Mouse (Mus musculus) forebrain, embryonic 14.5 days (tissue): ENCODE measurements around the gene Fam189a2. TPM values are rescaled to one million over a fixed set of nuclear protein-coding genes. Genes with fewer than 3 reads are reported as not detected.

ENCODE experiments used
- ATAC-seq: fragments of 200-750 bp; cut with Nextera tagmentation; 2 replicates; pipeline ENCODE4 v1.8.0; 2017; ENCODE audit warnings: mild to moderate bottlenecking, moderate library complexity
- DNase-seq: peaks from one replicate; pipeline ENCODE4 v3.0.0-alpha.2; 2015; ENCODE audit warnings: low spot score
- H3K27ac ChIP-seq: fragments of 300-500 bp; sonication (generic); 2 replicates; pipeline ENCODE4 v1.5.1; 2014; ENCODE audit warnings: low read depth, mild to moderate bottlenecking, control low read depth, low read length, moderate library complexity
- H3K27me3 ChIP-seq: fragments of 300-500 bp; sonication (generic); replicated peaks from 2 replicates; pipeline ENCODE4 v1.6.1; 2014; ENCODE audit warnings: low read length, control low read depth, mixed read lengths; ENCODE audit not compliant: control insufficient read depth, insufficient read depth
- H3K36me3 ChIP-seq: fragments of 300-500 bp; sonication (generic); 2 replicates; pipeline ENCODE4 v1.6.1; 2014; ENCODE audit warnings: low read length, control low read depth; ENCODE audit not compliant: control insufficient read depth, insufficient read depth
- H3K4me1 ChIP-seq: fragments of 300-500 bp; sonication (generic); 2 replicates; pipeline ENCODE4 v1.6.1; 2014; ENCODE audit warnings: antibody characterized with exemption, low read length, control low read depth; ENCODE audit not compliant: control insufficient read depth, insufficient read depth
- H3K4me2 ChIP-seq: fragments of 300-500 bp; sonication (generic); 2 replicates; pipeline ENCODE4 v1.6.1; 2014; ENCODE audit warnings: mild to moderate bottlenecking, control low read depth, low read length
- H3K4me3 ChIP-seq: fragments of 300-500 bp; sonication (generic); 2 replicates; pipeline ENCODE4 v1.5.1; 2014; ENCODE audit warnings: low read depth, low read length, control low read depth
- H3K9ac ChIP-seq: fragments of 300-500 bp; sonication (generic); 2 replicates; pipeline ENCODE4 v1.6.1; 2014; ENCODE audit warnings: mild to moderate bottlenecking, low read length, control low read depth, moderate library complexity
- H3K9me3 ChIP-seq: fragments of 300-500 bp; sonication (generic); replicated peaks from 2 replicates; pipeline ENCODE4 v1.6.1; 2016; ENCODE audit warnings: low read length, control low read depth, mixed read lengths; ENCODE audit not compliant: control insufficient read depth
- WGBS: fragments of 180-500 bp; shearing (Covaris S2); extraction: QIAGEN DNeasy Blood & Tissue Kit; methylation state at CpG from one replicate; pipeline ENCODE4 v1.1.7; 2014; 5-methylcytosine and 5-hydroxymethylcytosine counted together
- polyA plus RNA-seq: library from polyadenylated mRNA; unstranded; fragments of >200 nt; fragmentation: Nextera tagmentation; extraction: Ambion mirVana; gene quantifications from 2 replicates; pipeline ENCODE4 v1.2.1, GENCODE M21; 2014

Gene Fam189a2
- polyA plus RNA-seq, 1 experiment from 2014 or later: 0.80 TPM

DNA sequence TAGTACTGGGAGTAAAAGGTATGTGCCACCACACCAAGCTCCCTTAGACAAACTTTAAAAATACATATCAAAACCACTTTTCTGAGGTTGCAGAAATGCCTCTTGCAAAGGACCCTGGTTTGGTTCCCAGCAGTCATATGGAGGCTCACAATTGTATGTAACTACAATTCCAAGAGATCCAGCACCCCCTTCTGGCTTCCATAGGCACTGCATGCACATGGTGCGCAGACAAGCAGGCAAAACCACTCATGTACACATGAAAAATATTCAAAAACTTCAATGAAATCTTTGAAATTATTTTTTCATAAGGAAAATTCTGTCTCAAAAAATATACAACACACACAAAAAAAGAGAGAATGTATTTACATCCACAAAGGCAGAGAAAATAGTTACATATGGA lies 26.1 kb upstream of the Fam189a2 start:
- Histone ChIP-seq H3K36me3 (no peaks in the 10 kb centered on the region), H3K9ac (no peak overlapping the region), H3K27ac (no peak overlapping the region), H3K4me2 (no peak overlapping the region), H3K27me3 (no peaks in the 10 kb centered on the region), H3K4me3 (no peak overlapping the region), H3K4me1 (no peaks in the 10 kb centered on the region), H3K9me3 (no peaks in the 10 kb centered on the region)
- WGBS: 100% methylated on average over 1 of the region's 1 CpGs
- DNase-seq (no peak), ATAC-seq (no peak)

DNA sequence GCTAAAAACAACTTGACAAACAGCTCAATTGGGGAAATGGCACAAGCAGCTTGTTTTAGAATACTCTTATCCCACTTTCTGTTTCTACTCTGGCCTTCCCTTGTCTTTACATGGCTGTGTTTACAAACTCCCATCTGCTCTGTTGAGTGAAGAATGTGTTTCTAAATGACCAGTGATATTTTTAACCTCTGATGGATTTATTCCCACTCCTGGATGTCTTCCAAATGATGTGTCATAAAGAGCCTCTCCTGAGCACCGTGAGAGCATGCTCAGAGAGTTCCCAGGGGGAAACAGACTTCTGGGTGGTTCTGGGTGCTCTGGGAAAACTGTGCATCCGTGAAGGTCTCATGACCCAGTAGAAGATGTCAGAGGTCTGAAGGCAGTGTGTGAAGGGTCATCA lies 24.1 kb upstream of the Fam189a2 start:
- WGBS: 61% methylated on average over 2 of the region's 2 CpGs
- H3K4me2 ChIP-seq: no peak overlapping the region
- DNase-seq: peak; percentile 16
- H3K9ac ChIP-seq: no peak overlapping the region
- no peak for ATAC-seq
- H3K27me3 ChIP-seq: no peaks in the 10 kb centered on the region
- H3K27ac ChIP-seq: no peak overlapping the region
- no peak overlapping the region for H3K4me3 ChIP-seq
- no peaks in the 10 kb centered on the region for H3K4me1 ChIP-seq
- no peaks in the 10 kb centered on the region for H3K36me3 ChIP-seq
- no peaks in the 10 kb centered on the region for H3K9me3 ChIP-seq

- H3K36me3 ChIP-seq: no peaks in the 10 kb centered on the region
- H3K27ac ChIP-seq: no peak overlapping the region
- no peak overlapping the region for H3K4me2 ChIP-seq
- H3K9ac ChIP-seq: no peak overlapping the region
- no peak for DNase-seq
- 87% methylated on average over 5 of the region's 5 CpGs for WGBS
- no peak for ATAC-seq
- H3K4me1 ChIP-seq: no peaks in the 10 kb centered on the region
- H3K27me3 ChIP-seq: no peaks in the 10 kb centered on the region
- H3K9me3 ChIP-seq: no peaks in the 10 kb centered on the region
- no peak overlapping the region for H3K4me3 ChIP-seq
These were observed 23.4 kb upstream of the Fam189a2 start for GRCm38 (mm10) chr19:24054265-24054664.

GRCm38 (mm10) chr19:24050514-24050913 lies 19.7 kb upstream of the Fam189a2 start:
- no peaks in the 10 kb centered on the region for H3K27me3 ChIP-seq
- H3K4me3 ChIP-seq: no peak overlapping the region
- 80% methylated on average over 2 of the region's 2 CpGs for WGBS
- H3K9ac ChIP-seq: no peak overlapping the region
- no peaks in the 10 kb centered on the region for H3K36me3 ChIP-seq
- H3K9me3 ChIP-seq: no peaks in the 10 kb centered on the region
- H3K4me1 ChIP-seq: no peaks in the 10 kb centered on the region
- H3K27ac ChIP-seq: no peak overlapping the region
- ATAC-seq: no peak
- DNase-seq: no peak
- H3K4me2 ChIP-seq: no peak overlapping the region

GRCm38 (mm10) chr19:24049329-24049728 lies 18.5 kb upstream of the Fam189a2 start:
- Histone ChIP-seq H3K4me1 (no peaks in the 10 kb centered on the region), H3K27ac (no peak overlapping the region), H3K9me3 (no peaks in the 10 kb centered on the region), H3K27me3 (no peaks in the 10 kb centered on the region), H3K4me2 (no peak overlapping the region), H3K36me3 (no peaks in the 10 kb centered on the region), H3K4me3 (no peak overlapping the region), H3K9ac (no peak overlapping the region)
- WGBS: 84% methylated on average over 3 of the region's 3 CpGs
- ATAC-seq: no peak
- no peak for DNase-seq

GRCm38 (mm10) chr19:24046395-24046993 lies 15.7 kb upstream of the Fam189a2 start:
- ATAC-seq (no peak), DNase-seq (no peak)
- no peak overlapping the region for H3K9ac ChIP-seq
- H3K4me2 ChIP-seq: no peak overlapping the region
- 93% methylated on average over 10 of the region's 10 CpGs for WGBS
- no peaks in the 10 kb centered on the region for H3K36me3 ChIP-seq
- H3K9me3 ChIP-seq: no peaks in the 10 kb centered on the region
- no peaks in the 10 kb centered on the region for H3K27me3 ChIP-seq
- H3K27ac ChIP-seq: no peak overlapping the region
- no peaks in the 10 kb centered on the region for H3K4me1 ChIP-seq
- H3K4me3 ChIP-seq: no peak overlapping the region

GRCm38 (mm10) chr19:24042387-24042786 lies 11.6 kb upstream of the Fam189a2 start:
- H3K4me1 ChIP-seq: no peaks in the 10 kb centered on the region
- H3K9ac ChIP-seq: no peak overlapping the region
- 98% methylated on average over 2 of the region's 2 CpGs for WGBS
- no peaks in the 10 kb centered on the region for H3K27me3 ChIP-seq
- no peak overlapping the region for H3K4me2 ChIP-seq
- H3K36me3 ChIP-seq: no peaks in the 10 kb centered on the region
- ATAC-seq (no peak), DNase-seq (no peak)
- H3K9me3 ChIP-seq: no peaks in the 10 kb centered on the region
- no peak overlapping the region for H3K4me3 ChIP-seq
- no peak overlapping the region for H3K27ac ChIP-seq

GRCm38 (mm10) chr19:24039061-24039853 lies 8.4 kb upstream of the Fam189a2 start:
- H3K9me3 ChIP-seq: no peaks in the 10 kb centered on the region
- WGBS: 53% methylated on average over 14 of the region's 14 CpGs
- H3K9ac ChIP-seq: no peak overlapping the region
- H3K4me2 ChIP-seq: no peak overlapping the region
- no peak overlapping the region for H3K4me3 ChIP-seq
- H3K27ac ChIP-seq: no peak overlapping the region
- H3K36me3 ChIP-seq: no peaks in the 10 kb centered on the region
- no peaks in the 10 kb centered on the region for H3K4me1 ChIP-seq
- no peaks in the 10 kb centered on the region; the same call in 1 of the 2 replicates for H3K27me3 ChIP-seq
- ATAC-seq: no peak
- DNase-seq: no peak

DNA sequence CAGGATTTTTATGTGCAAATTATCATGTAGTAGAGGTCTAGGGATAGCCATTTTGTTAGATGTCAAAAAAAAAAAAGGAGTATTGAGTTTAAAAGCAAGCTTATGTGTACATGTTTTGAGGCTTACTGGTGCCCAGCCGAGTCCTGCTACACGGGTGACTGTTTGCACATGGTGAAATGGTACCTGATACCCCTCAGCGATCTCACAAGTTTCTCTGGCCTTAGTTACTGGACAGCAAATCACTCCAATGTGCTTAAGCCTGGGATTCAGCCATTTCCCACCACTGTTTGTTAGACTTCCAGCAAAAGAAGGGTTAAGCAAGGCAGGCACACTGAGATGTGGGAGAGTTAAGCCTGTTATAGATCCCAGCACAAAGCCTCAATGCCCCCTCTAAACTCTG lies 3.5 kb upstream of the Fam189a2 start:
- WGBS: 12% methylated on average over 3 of the region's 3 CpGs
- Histone ChIP-seq H3K4me3 (no peak overlapping the region), H3K4me2 (no peak overlapping the region), H3K27ac (no peak overlapping the region), H3K9ac (no peak overlapping the region), H3K36me3 (no peaks in the 10 kb centered on the region), H3K4me1 (peaks cover 8% of the 10 kb centered on the region), H3K9me3 (no peaks in the 10 kb centered on the region), H3K27me3 (peaks cover 13% of the 10 kb centered on the region)
- no peak for DNase-seq
- ATAC-seq: no peak
